Mouse (Mus musculus) hindbrain, embryonic 11.5 days (tissue): ENCODE results near the gene Kctd2. TPM values are rescaled to one million over a fixed set of nuclear protein-coding genes. Genes with fewer than 3 reads are reported as not detected.
"Not testable (repeated sequence)": the region's sequence is repeated elsewhere in the genome, so short reads cannot be mapped to it uniquely, and the experiment has no call there.

Experiments
- ATAC-seq: fragments of 200-750 bp; cut with Nextera tagmentation; 2 replicates; pipeline ENCODE4 v1.8.0; 2017; ENCODE audit warnings: mild to moderate bottlenecking, moderate TSS enrichment, moderate library complexity; ENCODE audit not compliant: low FRiP score
- DNase-seq: peaks from one replicate; pipeline ENCODE4 v3.0.0-alpha.2; 2015; ENCODE audit warnings: low spot score
- H3K27ac ChIP-seq: fragments of 300-500 bp; sonication (generic); 2 replicates; pipeline ENCODE4 v1.5.1; 2014; ENCODE audit warnings: mild to moderate bottlenecking, low read depth, low read length
- H3K27me3 ChIP-seq: fragments of 300-500 bp; sonication (generic); 2 replicates; pipeline ENCODE4 v1.6.1; 2014; ENCODE audit warnings: mild to moderate bottlenecking, low read length, moderate library complexity, mixed read lengths; ENCODE audit not compliant: control insufficient read depth, insufficient read depth
- H3K36me3 ChIP-seq: fragments of 300-500 bp; sonication (generic); 2 replicates; pipeline ENCODE4 v1.6.1; 2014; ENCODE audit warnings: mild to moderate bottlenecking, low read length, moderate library complexity, mixed read lengths; ENCODE audit not compliant: control insufficient read depth, insufficient read depth
- H3K4me1 ChIP-seq: fragments of 300-500 bp; sonication (generic); replicated peaks from 2 replicates; pipeline ENCODE4 v1.6.1; 2014; ENCODE audit warnings: low read length, mixed read lengths; ENCODE audit not compliant: control insufficient read depth, insufficient read depth
- H3K4me2 ChIP-seq: fragments of 300-500 bp; sonication (generic); replicated peaks from 2 replicates; pipeline ENCODE4 v1.6.1; 2014; ENCODE audit warnings: mild to moderate bottlenecking, low read depth, low read length
- H3K4me3 ChIP-seq: fragments of 300-500 bp; sonication (generic); 2 replicates; pipeline ENCODE4 v1.5.1; 2014; ENCODE audit warnings: low read depth, low read length
- H3K9ac ChIP-seq: fragments of 300-500 bp; sonication (generic); 2 replicates; pipeline ENCODE4 v1.6.1; 2014; ENCODE audit warnings: low read depth, low read length
- H3K9me3 ChIP-seq: fragments of 300-500 bp; sonication (generic); 2 replicates; pipeline ENCODE4 v1.6.1; 2016; ENCODE audit warnings: low read length; ENCODE audit not compliant: control insufficient read depth
- WGBS: fragments of 180-500 bp; shearing (Covaris S2); extraction: QIAGEN DNeasy Blood & Tissue Kit; methylation state at CpG from one replicate; pipeline ENCODE4 v1.1.7; 2014; 5-methylcytosine and 5-hydroxymethylcytosine counted together
- polyA plus RNA-seq: library from polyadenylated mRNA; unstranded; fragments of >200 nt; fragmentation: Nextera tagmentation; extraction: Ambion mirVana; gene quantifications from 2 replicates; pipeline ENCODE4 v1.2.1, GENCODE M21; 2014

Gene Kctd2
- polyA plus RNA-seq, 1 experiment from 2014 or later: 21.0 TPM

DNA sequence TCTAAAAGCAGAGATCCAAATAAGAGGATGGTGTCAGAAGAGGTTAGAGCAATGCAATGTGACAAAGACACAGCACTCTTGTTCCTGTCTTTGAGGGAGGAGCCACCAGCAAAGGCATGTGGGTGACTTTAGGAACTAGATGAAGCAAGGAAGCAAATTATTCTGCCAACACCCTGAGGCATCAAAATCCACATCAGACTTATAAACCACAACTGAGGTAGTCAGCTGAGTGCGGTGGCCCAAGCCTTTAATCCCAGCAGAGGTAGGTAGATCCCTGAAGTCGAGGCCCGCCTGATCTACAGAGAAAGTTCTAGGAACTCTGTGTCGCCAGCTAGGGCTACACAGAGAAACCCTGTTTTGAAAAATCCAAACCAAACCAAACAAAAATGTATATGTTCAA, 42.7 kb upstream of the Kctd2 start:
- H3K9ac ChIP-seq: no peak overlapping the region
- DNase-seq: no peak
- 84% methylated on average over 4 of the region's 4 CpGs for WGBS

DNA sequence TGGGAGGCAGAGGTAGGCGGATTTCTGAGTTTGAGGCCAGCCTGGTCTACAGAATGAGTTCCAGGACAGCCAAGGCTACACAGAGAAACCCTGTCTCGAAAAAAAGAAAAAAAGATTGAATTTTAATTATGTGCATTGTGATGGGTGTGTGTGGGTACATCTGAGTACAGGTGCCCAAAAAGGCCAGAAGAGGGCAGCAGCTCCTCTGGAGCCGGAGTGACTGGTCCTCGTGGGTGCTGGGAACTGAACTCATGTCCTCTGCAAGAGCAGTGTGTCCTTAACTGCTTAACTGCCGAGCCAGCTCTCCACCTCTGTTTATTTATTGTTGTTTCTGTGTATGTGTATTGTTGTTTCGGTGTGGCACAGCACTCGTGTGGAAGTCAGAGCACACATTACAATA, 42.1 kb upstream of the Kctd2 start:
- H3K9me3 ChIP-seq: peaks cover 2% of the 10 kb centered on the region; the same call in 1 of the 2 replicates
- H3K27ac ChIP-seq: no peak overlapping the region
- H3K4me2 ChIP-seq: no peak overlapping the region
- 76% methylated on average over 7 of the region's 7 CpGs for WGBS
- no peak overlapping the region for H3K9ac ChIP-seq
- H3K36me3 ChIP-seq: no peaks in the 10 kb centered on the region
- DNase-seq: no peak
- peaks cover 5% of the 10 kb centered on the region for H3K27me3 ChIP-seq
- no peak for ATAC-seq
- H3K4me1 ChIP-seq: peaks cover 1% of the 10 kb centered on the region; the same call in 1 of the 2 replicates
- no peak overlapping the region for H3K4me3 ChIP-seq

More for the DNA sequence above, 42.7 kb upstream of the Kctd2 start:
- Histone ChIP-seq H3K27me3 (peaks cover 5% of the 10 kb centered on the region), H3K36me3 (no peaks in the 10 kb centered on the region), H3K9me3 (peaks cover 2% of the 10 kb centered on the region; the same call in 1 of the 2 replicates), H3K4me1 (no peaks in the 10 kb centered on the region), H3K4me2 (no peak overlapping the region), H3K27ac (no peak overlapping the region), H3K4me3 (no peak overlapping the region)
- no peak for ATAC-seq

DNA sequence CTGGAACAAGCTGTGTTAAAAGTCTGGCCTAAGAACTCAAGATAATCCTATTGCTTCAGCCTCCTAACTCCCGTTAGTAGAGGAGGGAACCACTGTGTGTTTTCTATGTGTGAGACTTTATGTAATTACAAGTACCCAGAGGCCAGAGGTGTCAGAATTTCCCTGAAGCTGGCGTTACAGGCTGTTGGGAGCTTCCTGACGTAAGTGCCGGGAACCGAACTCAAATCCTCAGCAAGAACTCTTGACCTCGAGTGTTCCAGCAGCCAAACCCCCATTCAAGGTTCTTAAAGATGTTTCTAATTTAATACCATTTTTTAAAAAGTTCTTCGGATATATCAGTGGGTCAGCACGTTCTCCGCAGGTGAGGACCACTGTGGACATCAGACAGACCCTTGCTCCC, 38.7 kb upstream of the Kctd2 start:
- Histone ChIP-seq H3K9ac (no peak overlapping the region), H3K4me3 (no peak overlapping the region), H3K9me3 (peaks cover 2% of the 10 kb centered on the region; the same call in 1 of the 2 replicates), H3K27ac (no peak overlapping the region), H3K4me2 (peak overlapping the region; percentile 88), H3K27me3 (no peaks in the 10 kb centered on the region), H3K4me1 (peaks cover 10% of the 10 kb centered on the region), H3K36me3 (no peaks in the 10 kb centered on the region)
- ATAC-seq: no peak
- DNase-seq: no peak
- WGBS: 13% methylated on average over 9 of the region's 9 CpGs

DNA sequence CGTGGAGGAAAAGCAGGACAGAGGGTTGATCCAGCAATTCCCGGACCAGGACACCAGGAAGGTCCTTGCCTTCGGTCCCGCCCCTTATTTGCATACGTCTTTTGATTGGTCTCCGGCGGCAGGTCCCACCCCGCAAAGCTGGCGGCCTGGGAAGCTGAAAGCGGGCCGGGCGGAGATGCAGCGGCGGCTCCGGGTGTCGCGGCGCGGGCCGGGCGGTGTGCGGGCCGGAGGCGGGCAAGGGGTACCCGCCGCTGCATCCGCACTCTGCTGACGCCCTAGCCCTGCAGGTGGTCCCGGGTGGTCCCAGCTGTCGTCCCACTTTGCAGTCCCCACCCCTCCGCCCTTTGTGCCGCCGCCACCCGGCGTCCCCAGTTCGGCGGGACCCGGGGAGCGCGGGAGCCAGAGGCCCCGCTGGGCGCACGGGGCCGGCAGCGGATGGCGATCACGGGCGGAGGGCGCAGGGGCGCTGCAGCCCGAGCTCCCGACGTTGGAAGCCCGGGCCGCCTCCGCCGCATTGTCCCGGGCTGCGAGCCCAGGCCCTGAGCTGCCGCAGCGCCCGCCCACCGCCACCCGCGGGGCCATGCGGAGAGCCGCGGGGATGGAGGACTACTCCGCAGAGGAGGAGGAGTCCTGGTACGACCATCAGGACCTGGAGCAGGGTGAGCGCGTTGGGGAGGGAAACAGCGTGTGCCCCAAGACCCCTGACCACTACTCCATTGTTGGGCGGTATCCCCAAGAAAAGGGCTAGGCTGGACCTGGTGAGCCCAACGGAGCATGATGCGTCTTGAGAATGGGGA, 38.0 kb upstream of the Kctd2 start, which contains the start of gene Cdr2l:
Cdr2l (plus strand) TSS at position 174 of the 797 bp plus-strand sequence.
- peak; percentile 91 for DNase-seq
- Histone ChIP-seq H3K4me2 (peak within 1 kb of the TSS; percentile 88), H3K4me3 (peak within 1 kb of the TSS; percentile 81), H3K4me1 (peaks cover 10% of the 10 kb centered on the region), H3K36me3 (no peaks in the 10 kb centered on the region), H3K9me3 (peaks cover 2% of the 10 kb centered on the region; the same call in 1 of the 2 replicates), H3K27me3 (no peaks in the 10 kb centered on the region), H3K9ac (peak within 1 kb of the TSS; percentile 96), H3K27ac (peak within 1 kb of the TSS; percentile 95)
- WGBS: under 1% methylated on average over 63 of the region's 76 CpGs
- ATAC-seq: peak; percentile 91

DNA sequence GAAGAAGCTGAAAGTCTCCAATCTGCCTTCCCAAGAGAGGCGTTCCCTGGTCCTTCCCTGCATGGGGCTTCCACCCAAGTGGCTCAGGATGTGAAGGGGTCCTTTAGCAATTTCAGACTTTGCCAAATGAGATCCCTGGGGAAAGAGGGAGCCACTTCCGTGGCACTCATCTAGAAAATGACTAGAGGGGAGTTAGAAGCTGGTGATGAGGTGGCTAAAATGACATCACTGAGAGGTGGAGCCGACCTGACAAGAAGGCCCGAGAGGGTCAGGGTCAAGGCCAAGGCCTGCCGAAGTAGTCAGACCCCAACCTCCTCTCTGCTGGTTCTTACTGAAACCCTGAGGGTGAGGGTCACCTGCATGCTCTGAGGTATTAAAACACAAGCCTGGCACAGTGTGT, 37.0 kb upstream of the Kctd2 start:
- H3K4me3 ChIP-seq: peak overlapping the region; percentile 81
- H3K36me3 ChIP-seq: no peaks in the 10 kb centered on the region
- no peak for DNase-seq
- WGBS: 16% methylated on average over 5 of the region's 5 CpGs
- H3K27me3 ChIP-seq: no peaks in the 10 kb centered on the region
- ATAC-seq: no peak
- H3K9ac ChIP-seq: peak overlapping the region; percentile 96
- H3K4me1 ChIP-seq: peaks cover 10% of the 10 kb centered on the region
- peaks cover 2% of the 10 kb centered on the region; the same call in 1 of the 2 replicates for H3K9me3 ChIP-seq
- 0 out of 2 replicates have a peak overlapping the region, but pooled peaks have one; percentile 30 for H3K27ac ChIP-seq
- H3K4me2 ChIP-seq: peak overlapping the region; percentile 88

DNA sequence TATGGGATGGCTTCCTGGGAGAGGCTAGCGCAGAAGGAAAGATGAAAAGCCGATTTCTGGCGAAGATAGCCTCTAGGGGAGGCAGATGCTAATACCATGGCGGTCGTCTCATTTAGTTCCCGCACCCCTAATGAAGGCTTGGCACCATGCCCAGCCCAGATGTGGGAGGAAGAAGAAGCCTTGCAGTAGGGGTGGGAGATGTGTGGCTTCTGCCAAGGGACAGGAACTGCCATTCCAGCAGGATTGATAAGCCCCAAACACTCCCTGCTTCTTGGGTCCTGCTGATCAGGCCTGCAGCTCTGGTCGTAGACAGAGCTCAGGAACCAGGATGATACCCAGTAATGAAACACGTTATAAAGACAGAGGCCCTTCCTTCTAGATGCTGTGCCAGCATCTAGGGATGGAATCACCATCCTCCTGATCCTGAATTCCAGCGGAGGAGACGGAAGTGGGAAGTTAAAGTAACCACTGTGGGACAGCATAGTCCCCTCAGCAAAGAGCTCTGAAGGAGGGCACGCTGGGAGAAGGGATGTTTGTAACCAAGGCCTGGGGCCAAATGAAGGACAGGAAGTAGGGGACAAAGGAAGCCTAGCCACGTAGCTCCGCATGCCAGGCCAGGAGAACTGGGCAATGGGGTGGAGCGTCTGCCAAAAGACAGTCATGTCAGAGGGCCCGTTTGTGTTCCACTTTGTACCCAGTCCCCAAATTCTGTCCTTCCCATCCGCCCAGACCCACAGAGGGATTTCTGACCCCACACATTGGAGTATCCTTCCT, 36.0 kb upstream of the Kctd2 start:
- WGBS: 63% methylated on average over 16 of the region's 16 CpGs
- no peaks in the 10 kb centered on the region for H3K36me3 ChIP-seq
- peak overlapping the region; percentile 88 for H3K4me2 ChIP-seq
- ATAC-seq (no peak), DNase-seq (peak; percentile 36)
- H3K9ac ChIP-seq: peak overlapping the region; percentile 96; the same call in 1 of the 2 replicates
- H3K27ac ChIP-seq: 0 out of 2 replicates have a peak overlapping the region, but pooled peaks have one; percentile 30
- no peaks in the 10 kb centered on the region for H3K9me3 ChIP-seq
- H3K27me3 ChIP-seq: no peaks in the 10 kb centered on the region
- peaks cover 10% of the 10 kb centered on the region for H3K4me1 ChIP-seq
- peak overlapping the region; percentile 81; the same call in 1 of the 2 replicates for H3K4me3 ChIP-seq

DNA sequence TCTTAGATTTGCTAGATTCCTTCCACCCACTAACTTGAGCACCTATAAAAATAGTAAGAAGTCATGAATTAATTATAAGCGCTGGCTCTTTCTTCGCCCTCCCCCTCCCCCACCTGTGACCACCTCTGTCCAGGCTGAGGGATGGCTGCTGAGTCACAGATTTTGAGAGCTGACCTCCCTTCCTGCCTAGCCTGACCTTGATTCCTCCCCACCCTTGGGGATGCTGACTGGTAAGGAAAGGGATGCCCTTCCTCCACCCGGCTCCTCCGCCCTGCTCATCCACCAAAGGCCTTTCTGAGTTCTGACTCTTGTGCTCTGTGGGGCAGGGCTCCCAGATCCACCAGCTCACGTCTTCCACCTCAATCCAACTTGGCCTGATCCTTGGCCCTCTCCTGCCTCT, 35.3 kb upstream of the Kctd2 start:
- Histone ChIP-seq H3K4me1 (peaks cover 10% of the 10 kb centered on the region), H3K27ac (no peak overlapping the region), H3K27me3 (no peaks in the 10 kb centered on the region), H3K36me3 (no peaks in the 10 kb centered on the region), H3K4me2 (no peak overlapping the region), H3K9me3 (no peaks in the 10 kb centered on the region), H3K9ac (no peak overlapping the region), H3K4me3 (no peak overlapping the region)
- WGBS: 70% methylated on average over 5 of the region's 5 CpGs
- DNase-seq: no peak
- no peak for ATAC-seq

DNA sequence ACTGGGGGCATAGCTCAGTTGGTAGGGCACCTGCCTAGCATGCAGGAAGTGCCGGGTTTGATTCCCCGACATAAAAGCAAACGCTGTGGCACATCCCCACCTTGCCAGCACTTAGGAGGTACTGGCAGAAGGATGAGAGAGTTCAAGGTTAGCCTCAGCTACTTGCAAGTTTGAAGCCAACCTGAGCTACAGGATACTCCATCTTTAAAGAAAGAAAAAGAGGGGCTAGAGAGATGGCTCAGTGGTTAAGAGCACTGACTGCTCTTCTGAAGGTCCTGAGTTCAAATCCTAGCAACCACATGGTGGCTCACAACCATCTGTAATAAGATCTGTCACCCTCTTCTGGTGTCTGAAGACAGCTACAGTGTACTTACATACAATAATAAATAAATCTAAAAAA, 33.1 kb upstream of the Kctd2 start:
- not testable (repeated sequence) for ATAC-seq, H3K9ac ChIP-seq, H3K27ac ChIP-seq, H3K9me3 ChIP-seq, H3K4me3 ChIP-seq, H3K4me1 ChIP-seq, H3K4me2 ChIP-seq, H3K36me3 ChIP-seq, DNase-seq, H3K27me3 ChIP-seq
- 89% methylated on average over 3 of the region's 3 CpGs for WGBS
